ENCODE assay signal across 16 mouse cellular contexts in genomic region chr16:18159778-18160177, GRCm38 (mm10). TPM values are rescaled to one million over a fixed set of nuclear protein-coding genes. Genes with fewer than 3 reads are reported as not detected.
DNase-seq lines count a peak whose midpoint lies in the region; ATAC-seq and TF ChIP-seq lines count a peak whose summit lies in the region.
"Had no signal": no experiment of that assay in that cellular context is flagged by ENCODE, and none has a peak within 500 bp of the region (broad histone marks: within the 10 kb centered on the region; RNA-seq: fewer than 3 reads in every experiment).

No protein-coding gene starts in this region.

- H3K9me3 ChIP-seq in heart, embryonic 11.5 days (replicated peaks; ENCODE audit: control insufficient read depth, low read length), result no peaks in the 10 kb centered on the region
- H3K9me3 ChIP-seq in kidney, postnatal 0 days (replicated peaks; ENCODE audit: low read length), result no peaks in the 10 kb centered on the region
- H3K9me3 ChIP-seq: embryonic facial prominence, embryonic 15.5 days; stomach, embryonic 15.5 days had no signal

- no peak overlapping the region for H3K9ac ChIP-seq in heart, embryonic 11.5 days (ENCODE audit: low read depth, low read length)
- no peak overlapping the region for H3K9ac ChIP-seq in kidney, postnatal 0 days (ENCODE audit: low read depth, low read length)
- H3K9ac ChIP-seq: embryonic facial prominence, embryonic 15.5 days; stomach, embryonic 15.5 days had no signal

- no peak for ATAC-seq in heart, embryonic 11.5 days (replicated peaks; ENCODE audit: insufficient number of reproducible peaks, low FRiP score, low TSS enrichment)
- no peak for ATAC-seq in kidney, postnatal 0 days (replicated peaks; ENCODE audit: low FRiP score, low read depth)
- ATAC-seq: inflammation-experienced regulatory T-cells, adult 6 months had no signal

- H3K4me3 ChIP-seq in heart, embryonic 11.5 days (ENCODE audit: low read depth, low read length), result no peak overlapping the region
- H3K4me3 ChIP-seq in kidney, postnatal 0 days (replicated peaks; ENCODE audit: low read depth, low read length), result no peak overlapping the region
- H3K4me3 ChIP-seq: embryonic facial prominence, embryonic 15.5 days; stomach, embryonic 15.5 days had no signal

- peaks cover 9% of the 10 kb centered on the region for H3K4me1 ChIP-seq in heart, embryonic 11.5 days (ENCODE audit: control insufficient read depth, insufficient read depth, low read length)
- peaks cover 12% of the 10 kb centered on the region for H3K4me1 ChIP-seq in kidney, postnatal 0 days (replicated peaks; ENCODE audit: insufficient read depth, low read length)

- H3K4me2 ChIP-seq in heart, embryonic 11.5 days, result no peak overlapping the region
- no peak overlapping the region for H3K4me2 ChIP-seq in kidney, postnatal 0 days (ENCODE audit: low read length)
- H3K4me2 ChIP-seq: embryonic facial prominence, embryonic 15.5 days; stomach, embryonic 15.5 days had no signal

- WGBS in heart, embryonic 11.5 days (ENCODE audit: insufficient replicate concordance), result 68% methylated on average over 1 of the region's 1 CpGs
- WGBS in kidney, postnatal 0 days, result 48% methylated on average over 1 of the region's 1 CpGs

- peaks cover 2% of the 10 kb centered on the region; the same call in 1 of the 2 replicates for H3K27me3 ChIP-seq in heart, embryonic 11.5 days (ENCODE audit: control insufficient read depth, insufficient read depth, low read length)
- H3K27me3 ChIP-seq in kidney, postnatal 0 days (ENCODE audit: insufficient read depth, low read length), result no peaks in the 10 kb centered on the region
- H3K27me3 ChIP-seq: embryonic facial prominence, embryonic 15.5 days; stomach, embryonic 15.5 days had no signal

- peak; percentile 64 to 72 for DNase-seq in heart, adult 18-20 months
- DNase-seq in testis, postnatal 10 days (ENCODE audit: low spot score), result peak; percentile 75
- no peak for DNase-seq in testis, postnatal 14 days (ENCODE audit: low spot score)
- peak; percentile 67 for DNase-seq in kidney, postnatal 0 days (ENCODE audit: low spot score)
- no peak for DNase-seq in retina, postnatal 1 day
- no peak for DNase-seq in cerebellum, adult 11 months
- DNase-seq: cerebellum, postnatal 36 days had no signal

- TF ChIP-seq CTCF in kidney, postnatal 0 days (IDR thresholded peaks at IDR 0.05; ENCODE audit: low read depth), result no peak; the same call in 1 of the 2 replicates

- H3K27ac ChIP-seq in heart, embryonic 11.5 days (ENCODE audit: low read depth, low read length), result no peak overlapping the region
- H3K27ac ChIP-seq in kidney, postnatal 0 days, result no peak overlapping the region
- H3K27ac ChIP-seq: embryonic facial prominence, embryonic 15.5 days; stomach, embryonic 15.5 days had no signal

- H3K36me3 ChIP-seq in heart, embryonic 11.5 days (ENCODE audit: control insufficient read depth, insufficient read depth, low read length), result no peaks in the 10 kb centered on the region
- no peaks in the 10 kb centered on the region for H3K36me3 ChIP-seq in kidney, postnatal 0 days (ENCODE audit: insufficient read depth, low read length)
- H3K36me3 ChIP-seq: embryonic facial prominence, embryonic 15.5 days; stomach, embryonic 15.5 days had no signal

RNA-seq across cellular contexts. Expression of gene Rtn4r, which starts 32.3 kb away (rescaled TPM):
- total RNA-seq in heart, adult 18-20 months (2021), result 1 to 10 TPM; 3.6 to 5.5 TPM
- polyA plus RNA-seq in heart, embryonic 11.5 days (2014; fragmentation: Nextera tagmentation; extraction: Ambion mirVana), result 0.25 and 0.26 TPM in 2 replicates
- 1.0 and 1.2 TPM in 2 replicates for polyA plus RNA-seq in kidney, postnatal 0 days (2015; fragmentation: Nextera tagmentation; extraction: Ambion mirVana)
- total RNA-seq: CH12.LX had no signal
- polyA plus RNA-seq: inflammation-experienced regulatory T-cells, adult 6 months had no signal

RNA-seq across cellular contexts. Expression of gene Ccdc188, which starts 57.9 kb away (rescaled TPM):
- total RNA-seq in heart, adult 18-20 months (2021), result not detected
- not detected in 2 replicates for polyA plus RNA-seq in heart, embryonic 11.5 days (2014; fragmentation: Nextera tagmentation; extraction: Ambion mirVana)
- not detected in 2 replicates for polyA plus RNA-seq in kidney, postnatal 0 days (2015; fragmentation: Nextera tagmentation; extraction: Ambion mirVana)
- total RNA-seq: layer of hippocampus, postnatal 36 days; megakaryocyte progenitor cell, adult 5-6 weeks had no signal
- polyA plus RNA-seq: embryonic facial prominence, embryonic 15.5 days; heart, embryonic 16.5 days; inflammation-experienced regulatory T-cells, adult 6 months; limb, embryonic 14.5 days; stomach, embryonic 15.5 days had no signal

Comparison
In these comparisons a context has a peak if more than half of its experiments do, and no peak if none do; other contexts are left out.
1. DNase-seq: peak in heart, adult 18-20 months (2 of 2), testis, postnatal 10 days (single experiment) and kidney, postnatal 0 days (single experiment); none in testis, postnatal 14 days (single experiment), retina, postnatal 1 day (single experiment) and cerebellum, adult 11 months (single experiment).